Mouse (Mus musculus) ES-Bruce4 (cell line): ENCODE data around the gene Rnf181. TPM values are rescaled to one million over a fixed set of nuclear protein-coding genes. Genes with fewer than 3 reads are reported as not detected.

Experiments used
- H3K27ac ChIP-seq: 2 replicates; pipeline ENCODE4 v1.5.1; 2012; ENCODE audit warnings: low read length, inconsistent platforms; ENCODE audit not compliant: insufficient read depth
- H3K27me3 ChIP-seq: 2 replicates; pipeline ENCODE4 v1.6.1; 2012; ENCODE audit warnings: mild to moderate bottlenecking, low read length, inconsistent platforms; ENCODE audit not compliant: control insufficient read depth, poor library complexity, insufficient read depth, severe bottlenecking
- H3K36me3 ChIP-seq: 2 replicates; pipeline ENCODE4 v1.6.1; 2012; ENCODE audit warnings: inconsistent platforms, mild to moderate bottlenecking, low read length, moderate library complexity; ENCODE audit not compliant: control insufficient read depth, poor library complexity, insufficient read depth, severe bottlenecking
- H3K4me1 ChIP-seq: one replicate; pipeline ENCODE4 v1.8.1; 2011; ENCODE audit warnings: low read length; ENCODE audit not compliant: control insufficient read depth, insufficient read depth
- H3K4me3 ChIP-seq: 2 replicates; pipeline ENCODE4 v1.5.1; 2011; ENCODE audit warnings: low read depth, mild to moderate bottlenecking, low read length
- H3K9ac ChIP-seq: 2 replicates; pipeline ENCODE4 v1.6.1; 2012; ENCODE audit warnings: low read depth, mild to moderate bottlenecking, inconsistent platforms; ENCODE audit not compliant: poor library complexity, severe bottlenecking
- H3K9me3 ChIP-seq: replicated peaks from 2 replicates; pipeline ENCODE4 v1.6.1; 2012; ENCODE audit warnings: mild to moderate bottlenecking, low read length, inconsistent platforms; ENCODE audit not compliant: control insufficient read depth, poor library complexity, insufficient read depth, severe bottlenecking
- CTCF ChIP-seq: IDR thresholded peaks from one replicate; pipeline ENCODE4 v1.8.1; 2011; ENCODE audit warnings: low read depth, low read length
- EP300 ChIP-seq: IDR thresholded peaks from 2 replicates; pipeline ENCODE4 v1.6.1; 2011; ENCODE audit warnings: low read depth, low read length; ENCODE audit not compliant: insufficient read depth
- POLR2A ChIP-seq: IDR thresholded peaks from one replicate; pipeline ENCODE4 v1.8.1; 2011; ENCODE audit warnings: low read length; ENCODE audit not compliant: insufficient read depth
- polyA plus RNA-seq: library from polyadenylated mRNA; stranded (reverse); fragments of >200 nt; gene quantifications from 2 replicates; pipeline ENCODE4 v1.2.4, GENCODE M21; 2011; ENCODE audit warnings: low read depth; ENCODE audit not compliant: missing spikeins, insufficient read depth, insufficient read length

Gene Rnf181
- polyA plus RNA-seq, 1 experiment = 79.6 TPM

DNA sequence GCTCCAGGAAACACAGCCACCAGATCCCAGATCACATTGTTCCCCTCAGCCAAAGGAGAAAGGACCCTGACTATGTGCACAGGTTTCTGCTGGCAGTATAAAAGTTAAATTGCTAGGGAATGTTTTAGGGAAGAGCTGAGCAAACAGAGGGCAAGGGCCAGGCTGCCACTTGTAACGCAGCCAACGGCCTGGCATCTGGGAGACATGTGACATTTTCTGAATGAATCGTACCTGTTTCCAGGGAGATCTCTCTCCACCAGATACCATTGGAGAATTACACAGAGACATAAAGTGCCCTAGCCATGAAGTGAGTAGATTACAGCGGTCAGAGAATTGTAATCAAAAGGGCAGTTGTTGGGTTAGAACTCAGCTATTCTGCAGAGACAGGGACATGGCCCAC is 6.4 kb upstream of the Rnf181 start:
- no peak for TF ChIP-seq POLR2A

DNA sequence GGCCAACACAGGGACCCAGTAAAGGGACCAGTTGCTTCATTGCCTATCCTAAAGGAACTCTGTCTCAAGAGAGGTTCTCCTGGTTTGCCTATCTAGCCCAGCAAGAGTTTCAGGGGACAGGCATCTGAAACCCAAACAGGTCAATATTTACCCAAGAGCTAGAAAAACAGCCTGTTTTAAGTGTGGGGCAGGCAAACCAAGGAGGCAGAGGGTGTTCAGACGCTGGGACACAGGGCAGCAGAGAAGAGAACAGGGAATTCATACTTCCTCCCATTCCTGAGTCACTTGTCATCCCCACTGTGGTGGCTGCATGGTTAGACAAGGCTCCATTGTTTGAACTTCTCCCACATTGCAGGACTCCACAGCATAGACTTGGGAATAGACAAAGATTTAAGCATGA is 4.8 kb upstream of the Rnf181 start:
- Histone ChIP-seq H3K9me3 (no peaks in the 10 kb centered on the region), H3K9ac (no peak overlapping the region), H3K27me3 (no peaks in the 10 kb centered on the region), H3K36me3 (no peaks in the 10 kb centered on the region), H3K27ac (no peak overlapping the region), H3K4me1 (no peaks in the 10 kb centered on the region), H3K4me3 (no peak overlapping the region)
- no peak for TF ChIP-seq POLR2A
- no peak for TF ChIP-seq CTCF
- TF ChIP-seq EP300 = no peak

More for the DNA sequence above, 6.4 kb upstream of the Rnf181 start:
- Histone ChIP-seq H3K9me3 (no peaks in the 10 kb centered on the region), H3K27ac (no peak overlapping the region), H3K4me1 (no peaks in the 10 kb centered on the region), H3K4me3 (no peak overlapping the region), H3K27me3 (no peaks in the 10 kb centered on the region), H3K36me3 (no peaks in the 10 kb centered on the region), H3K9ac (no peak overlapping the region)

DNA sequence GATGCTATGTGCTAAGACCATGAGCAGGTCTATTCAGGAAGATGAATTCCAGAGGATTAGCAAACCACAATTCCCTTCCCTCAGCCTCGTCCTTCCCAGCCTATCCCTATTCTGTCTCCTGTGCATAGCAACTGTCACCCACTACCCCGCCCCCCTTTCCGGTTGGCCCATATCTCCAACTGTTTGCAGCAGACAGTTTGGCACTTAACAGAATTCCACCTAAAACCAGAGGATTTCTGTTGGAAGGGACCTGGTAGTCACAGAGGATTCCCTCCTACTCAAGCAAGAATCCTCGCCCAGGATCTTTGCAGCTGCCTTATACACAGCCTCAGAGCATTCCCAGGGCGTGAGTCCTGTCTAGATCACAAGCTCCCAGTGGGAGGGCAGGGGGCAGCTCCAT is 4.4 kb upstream of the Rnf181 start:
- TF ChIP-seq EP300 (no peak), CTCF (no peak), POLR2A (no peak)
- no peaks in the 10 kb centered on the region for H3K4me1 ChIP-seq

DNA sequence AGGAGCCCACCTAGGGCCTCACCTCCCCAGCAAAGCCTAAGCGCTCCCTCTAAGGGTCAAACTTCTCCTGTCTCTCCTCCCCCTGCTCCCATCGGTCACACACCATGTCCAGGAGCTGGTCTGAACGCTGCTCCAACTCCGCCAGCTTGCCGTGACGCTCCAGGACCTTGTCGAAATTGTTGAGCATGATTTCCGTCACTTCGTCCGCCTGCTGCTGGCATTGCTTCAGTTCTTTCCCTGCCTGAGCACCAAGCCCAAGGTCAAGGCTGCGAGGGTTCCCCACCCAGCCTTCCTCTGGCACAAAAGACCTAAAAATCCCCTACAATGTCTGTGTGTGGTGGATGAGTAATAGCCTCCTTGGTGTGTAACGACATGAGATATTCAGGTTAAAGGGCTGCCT is 3.3 kb upstream of the Rnf181 start:
- H3K4me1 ChIP-seq = no peaks in the 10 kb centered on the region
- H3K9me3 ChIP-seq = no peaks in the 10 kb centered on the region
- TF ChIP-seq CTCF (no peak), POLR2A (no peak), EP300 (no peak)
- H3K4me3 ChIP-seq = no peak overlapping the region
- no peak overlapping the region for H3K27ac ChIP-seq
- H3K27me3 ChIP-seq = no peaks in the 10 kb centered on the region
- H3K36me3 ChIP-seq = no peaks in the 10 kb centered on the region
- H3K9ac ChIP-seq = no peak overlapping the region

More for the DNA sequence above, 4.4 kb upstream of the Rnf181 start:
- H3K27ac ChIP-seq = no peak overlapping the region
- H3K4me3 ChIP-seq = no peak overlapping the region
- H3K9ac ChIP-seq = no peak overlapping the region
- no peaks in the 10 kb centered on the region for H3K27me3 ChIP-seq
- H3K9me3 ChIP-seq = no peaks in the 10 kb centered on the region
- no peaks in the 10 kb centered on the region for H3K36me3 ChIP-seq

DNA sequence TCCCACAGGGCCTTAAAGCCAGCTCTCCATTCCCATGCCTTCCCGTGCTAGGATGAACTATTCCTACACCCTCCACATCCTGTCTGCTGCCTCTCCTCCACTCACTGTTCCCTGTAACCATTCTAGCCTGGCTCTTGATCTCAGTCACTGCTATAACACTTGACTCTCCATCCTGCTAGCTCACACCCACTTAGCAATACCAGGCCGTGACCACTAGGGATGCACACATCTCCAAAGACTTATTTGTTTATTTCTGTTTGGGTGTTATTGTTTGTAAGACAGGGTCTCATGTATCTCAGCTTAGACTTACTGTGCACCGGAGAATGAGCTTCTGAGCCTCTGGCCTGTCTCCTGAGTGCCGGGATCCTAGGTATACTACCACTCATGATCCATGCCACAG is 2.8 kb upstream of the Rnf181 start:
- H3K27me3 ChIP-seq = no peaks in the 10 kb centered on the region
- H3K4me3 ChIP-seq = no peak overlapping the region
- no peak overlapping the region for H3K9ac ChIP-seq
- no peaks in the 10 kb centered on the region for H3K36me3 ChIP-seq
- no peak overlapping the region for H3K27ac ChIP-seq
- H3K9me3 ChIP-seq = no peaks in the 10 kb centered on the region
- TF ChIP-seq EP300 = no peak
- TF ChIP-seq CTCF = no peak
- TF ChIP-seq POLR2A = no peak
- no peaks in the 10 kb centered on the region for H3K4me1 ChIP-seq

DNA sequence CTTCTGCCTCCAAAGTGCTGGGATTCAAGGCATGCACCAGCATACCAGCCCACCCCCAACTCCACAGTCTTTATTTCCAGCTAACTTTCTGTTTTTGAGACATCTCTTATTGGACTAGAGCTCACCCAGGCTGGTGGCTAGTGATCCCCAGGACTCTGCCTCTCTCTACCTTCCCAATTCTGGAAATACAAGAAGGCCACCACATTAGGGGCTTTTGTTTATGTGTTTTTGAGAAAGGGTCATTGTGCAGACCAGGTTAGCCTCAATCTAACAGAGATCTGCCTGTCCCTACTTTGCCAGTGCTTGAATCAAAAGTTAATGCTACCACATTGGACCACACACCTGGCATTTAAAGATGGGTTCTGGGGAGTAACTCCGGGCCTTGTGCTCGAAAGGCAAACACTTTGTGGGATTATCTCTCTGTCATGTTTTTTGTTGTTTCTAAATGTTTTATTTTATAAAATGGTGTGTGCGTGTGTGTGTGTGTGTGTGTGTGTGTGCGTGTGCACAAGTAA is 761 bp upstream of the Rnf181 start:
- H3K36me3 ChIP-seq = no peaks in the 10 kb centered on the region
- TF ChIP-seq POLR2A (no peak), CTCF (no peak), EP300 (no peak)
- H3K9ac ChIP-seq = no peak overlapping the region
- no peak overlapping the region for H3K27ac ChIP-seq
- no peak overlapping the region for H3K4me3 ChIP-seq
- no peaks in the 10 kb centered on the region for H3K4me1 ChIP-seq
- no peaks in the 10 kb centered on the region for H3K9me3 ChIP-seq
- no peaks in the 10 kb centered on the region for H3K27me3 ChIP-seq
